Mouse (Mus musculus): Measurements from ENCODE around the gene Adra1d.

Adra1d gene

DNA sequence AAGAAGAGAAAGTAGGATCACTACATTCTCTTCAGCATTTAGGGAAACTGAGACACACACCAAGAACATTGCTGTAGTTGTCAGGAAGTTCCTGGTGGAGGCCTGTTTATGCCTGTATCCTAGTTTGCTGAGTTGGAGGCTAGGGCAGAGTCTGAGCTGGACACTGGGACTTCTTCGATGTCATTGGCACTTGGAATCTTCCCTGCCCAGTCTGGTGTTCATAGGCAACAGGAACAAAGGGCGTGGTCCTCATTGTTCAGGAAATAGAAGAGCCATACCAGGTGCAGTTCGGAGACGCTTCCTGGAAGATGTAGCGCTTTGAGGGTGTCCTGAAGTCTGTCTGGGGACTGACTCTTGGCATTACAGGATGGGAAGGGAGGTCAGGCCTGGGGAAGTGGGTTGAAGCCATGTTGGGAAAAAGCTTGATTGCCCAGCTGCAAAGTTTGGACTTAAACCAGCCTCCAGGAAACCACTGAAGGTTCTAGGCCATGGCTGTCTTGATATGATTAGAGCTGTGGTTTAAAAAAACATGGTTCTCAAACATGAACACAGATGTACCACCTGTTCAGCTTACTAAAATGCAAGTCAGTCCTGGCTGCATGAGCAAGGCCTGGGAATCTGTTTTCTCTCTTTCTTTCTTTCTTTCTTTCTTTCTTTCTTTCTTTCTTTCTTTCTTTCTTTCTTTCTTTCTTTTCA, 65.8 kb downstream of the Adra1d start:
- peak in 1 of 2 experiments; percentile 49 for DNase-seq (ENCODE audit: low spot score in 2 of 2)
